10 mouse cellular contexts compared by ENCODE assay signal in the genomic region with DNA sequence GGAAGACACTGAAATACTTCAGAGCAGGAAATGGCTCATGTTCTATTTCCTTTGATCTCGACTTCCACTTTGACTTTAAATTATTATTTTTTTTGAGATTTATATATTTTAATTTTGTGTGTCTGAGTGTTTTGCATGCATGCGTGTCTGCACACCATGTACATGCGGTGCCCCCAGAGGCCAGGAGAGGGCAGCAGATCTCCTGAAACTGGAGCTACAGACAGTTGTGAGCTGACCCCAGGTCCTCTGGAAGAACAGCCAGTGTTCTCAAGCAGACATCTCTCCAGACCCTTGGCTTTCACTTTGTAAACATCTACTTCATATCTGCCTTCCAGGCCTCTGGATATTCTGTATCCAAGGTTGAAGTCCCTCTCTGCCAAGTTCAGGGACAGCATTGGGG. TPM values are rescaled to one million over a fixed set of nuclear protein-coding genes. Genes with fewer than 3 reads are reported as not detected.
DNase-seq lines count a peak whose midpoint lies in the region; TF ChIP-seq lines count a peak whose summit lies in the region.
"Had no signal": no experiment of that assay in that cellular context is flagged by ENCODE, and none has a peak within 500 bp of the region (broad histone marks: within the 10 kb centered on the region; RNA-seq: fewer than 3 reads in every experiment).

No protein-coding gene starts in this region.

- no peaks in the 10 kb centered on the region for H3K27me3 ChIP-seq in cerebellum, adult 2 months (ENCODE audit: control insufficient read depth, insufficient read depth, low read length)
- H3K27me3 ChIP-seq: heart, embryonic 13.5 days had no signal

- peak; percentile 41; the same call in 1 of the 2 replicates for TF ChIP-seq CTCF in cerebellum, adult 2 months (IDR thresholded peaks at IDR 0.05; ENCODE audit: borderline replicate concordance, insufficient read depth, low read depth, low read length)

- no peak for DNase-seq in cerebellum, adult 2 months
- DNase-seq in cerebellum, adult 9-11 months: no peak
- DNase-seq in left cerebral cortex, adult 18-20 months (ENCODE audit: low spot score in 2 of 2): peak; percentile 22 to 48
- no peak for DNase-seq in left cerebral cortex, postnatal 36 days (ENCODE audit: low spot score in 2 of 2)
- peak; percentile 78 for DNase-seq in adrenal gland, postnatal 10 days
- peak; percentile 66 for DNase-seq in induced T-regulatory cell, adult 2 months (ENCODE audit: low read depth)
- DNase-seq in lung, postnatal 36 days: peak; percentile 79
- peak; percentile 88 for DNase-seq in testis, postnatal 10 days (ENCODE audit: low spot score)

- 31% methylated on average over 3 of the region's 3 CpGs for WGBS in cerebellum, adult 2 months

- intact Hi-C loops in left cerebral cortex, postnatal 36 days (cut with DNase I): loop anchor here (10.0 kb wide), 1 partner anchor 324 kb away; no protein-coding TSS in a partner anchor

- no peak overlapping the region for H3K4me3 ChIP-seq in cerebellum, adult 2 months (replicated peaks; ENCODE audit: insufficient read depth, low read depth, low read length)
- H3K4me3 ChIP-seq: heart, embryonic 13.5 days; midbrain, embryonic 12.5 days had no signal

- no peaks in the 10 kb centered on the region for H3K4me1 ChIP-seq in cerebellum, adult 2 months (ENCODE audit: control insufficient read depth, insufficient read depth, low read length)

- TF ChIP-seq POLR2A in cerebellum, adult 2 months (IDR thresholded peaks at IDR 0.05; ENCODE audit: borderline replicate concordance, insufficient read depth, low read length): no peak

- no peak overlapping the region for H3K27ac ChIP-seq in cerebellum, adult 2 months (ENCODE audit: insufficient read depth, low read length)
- H3K27ac ChIP-seq: heart, embryonic 13.5 days; midbrain, embryonic 12.5 days had no signal

RNA-seq across cellular contexts. Expression of a gene that starts 31.4 kb away (rescaled TPM):
- 0.07 TPM in 1 of 2 replicates, not detected in the other for polyA plus RNA-seq in cerebellum, adult 2 months (2012; rRNA removed)
- total RNA-seq in left cerebral cortex, adult 18-20 months (2021): not detected
- total RNA-seq in left cerebral cortex, postnatal 36 days (2021): not detected
- total RNA-seq in adrenal gland, postnatal 10 days (2021): 1 to 10 TPM; 1.7 to 1.9 TPM

RNA-seq across cellular contexts. Expression of a gene that starts 39.8 kb away (rescaled TPM):
- 0.23 and 0.29 TPM in 2 replicates for polyA plus RNA-seq in cerebellum, adult 2 months (2012; rRNA removed)
- total RNA-seq in left cerebral cortex, adult 18-20 months (2021): under 1 TPM; 0.28 to 0.40 TPM
- under 1 TPM; 0.32 to 0.68 TPM for total RNA-seq in left cerebral cortex, postnatal 36 days (2021)
- under 1 TPM; 0.15 to 0.69 TPM for total RNA-seq in adrenal gland, postnatal 10 days (2021)

Comparison
In these comparisons a context has a peak if more than half of its experiments do, and no peak if none do; other contexts are left out.
1. DNase-seq: peak in left cerebral cortex, adult 18-20 months (2 of 2), adrenal gland, postnatal 10 days (single experiment), induced T-regulatory cell, adult 2 months (single experiment), lung, postnatal 36 days (single experiment) and testis, postnatal 10 days (single experiment); none in cerebellum, adult 2 months (0 of 2), cerebellum, adult 9-11 months (single experiment) and left cerebral cortex, postnatal 36 days (0 of 2).